Mouse (Mus musculus): ENCODE results near the gene Stk32c. TPM values are rescaled to one million over a fixed set of nuclear protein-coding genes. Genes with fewer than 3 reads are reported as not detected.
A peak's percentile ranks its signal among the peaks of the same experiment; 100 is the strongest.

The Stk32c gene
- polyA plus RNA-seq, 1 experiment from 2014 or later, result 1.4 TPM

DNA sequence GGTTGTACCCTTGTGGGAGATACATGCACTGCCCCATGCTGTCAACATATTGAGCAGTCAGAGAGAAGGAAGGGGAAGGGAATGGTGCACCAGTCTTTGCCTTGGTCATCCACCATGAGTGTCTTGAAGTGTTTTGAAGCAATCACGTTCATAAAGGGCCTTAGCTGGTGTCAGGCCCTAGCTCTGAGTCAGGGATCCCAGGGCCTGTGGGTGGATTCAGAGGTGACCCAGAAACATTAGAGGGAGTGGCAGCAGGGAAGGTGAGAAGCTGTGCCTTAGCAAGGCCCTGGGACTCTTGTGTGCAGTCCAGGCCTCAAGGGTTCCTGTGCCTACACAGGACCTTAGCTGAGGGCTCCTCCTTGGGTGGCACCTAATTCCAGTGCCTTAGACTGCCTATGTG is 11.0 kb upstream of the Stk32c start:
- Histone ChIP-seq H3K27ac (replicated peaks) (no peak overlapping the region), H3K36me3 (no peaks in the 10 kb centered on the region), H3K9me3 (no peaks in the 10 kb centered on the region), H3K4me3 (no peak overlapping the region), H3K4me1 (replicated peaks) (no peaks in the 10 kb centered on the region), H3K4me2 (no peak overlapping the region), H3K9ac (no peak overlapping the region), H3K27me3 (no peaks in the 10 kb centered on the region)
- WGBS, result 85% methylated on average over 1 of the region's 1 CpGs
- no peak for ATAC-seq (ENCODE audit: low read depth)

DNA sequence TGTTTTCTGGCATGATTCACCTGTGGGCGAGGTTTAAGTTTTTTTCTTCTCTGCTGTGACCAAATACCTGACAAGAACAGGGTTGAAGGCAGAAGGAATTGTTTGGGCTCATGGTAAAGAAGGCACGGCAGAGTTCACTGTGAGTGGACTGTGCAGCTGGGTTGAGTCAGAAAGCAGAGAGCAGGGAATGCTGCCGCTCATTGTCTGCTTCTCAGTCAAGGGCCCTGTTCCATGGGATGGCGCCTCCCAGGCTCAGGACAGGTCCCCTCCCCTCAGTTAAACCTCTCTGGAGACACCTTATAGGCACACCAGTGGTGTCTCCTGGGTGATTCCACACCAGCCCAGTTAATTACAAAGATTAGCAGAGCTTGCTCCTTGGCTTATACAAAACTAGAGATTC is 9.2 kb upstream of the Stk32c start:
- no peak for ATAC-seq (ENCODE audit: low read depth)
- H3K27me3 ChIP-seq, result no peaks in the 10 kb centered on the region
- no peaks in the 10 kb centered on the region for H3K36me3 ChIP-seq
- H3K9me3 ChIP-seq, result no peaks in the 10 kb centered on the region
- H3K9ac ChIP-seq, result no peak overlapping the region
- WGBS, result 78% methylated on average over 4 of the region's 4 CpGs
- H3K4me1 ChIP-seq (replicated peaks), result no peaks in the 10 kb centered on the region
- H3K27ac ChIP-seq (replicated peaks), result no peak overlapping the region
- H3K4me3 ChIP-seq, result no peak overlapping the region
- no peak overlapping the region for H3K4me2 ChIP-seq

DNA sequence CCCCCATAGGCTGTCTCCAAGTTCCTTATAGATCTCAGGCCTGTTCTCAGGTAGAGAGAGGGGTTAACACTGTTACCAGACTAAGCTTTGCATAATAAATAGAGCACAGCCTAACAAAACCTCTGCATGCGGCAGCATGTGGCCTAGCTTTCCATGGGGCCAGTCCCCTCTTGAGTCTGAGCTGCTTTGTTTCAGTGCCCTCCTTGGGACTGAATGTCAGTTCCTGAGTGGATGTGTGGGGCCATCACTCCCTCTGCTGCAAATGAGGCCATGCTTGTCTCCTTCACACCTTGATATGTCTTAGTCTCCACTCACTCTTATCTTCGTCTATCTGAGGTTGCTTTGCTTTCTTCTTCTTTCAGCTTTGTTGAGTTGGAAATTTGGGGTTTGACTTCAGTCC is 8.7 kb upstream of the Stk32c start:
- Histone ChIP-seq H3K9ac (no peak overlapping the region), H3K36me3 (no peaks in the 10 kb centered on the region), H3K27me3 (no peaks in the 10 kb centered on the region), H3K27ac (replicated peaks) (no peak overlapping the region), H3K4me1 (replicated peaks) (no peaks in the 10 kb centered on the region), H3K9me3 (no peaks in the 10 kb centered on the region), H3K4me2 (no peak overlapping the region), H3K4me3 (no peak overlapping the region)
- no peak for ATAC-seq (ENCODE audit: low read depth)
- 72% methylated on average over 2 of the region's 2 CpGs for WGBS

DNA sequence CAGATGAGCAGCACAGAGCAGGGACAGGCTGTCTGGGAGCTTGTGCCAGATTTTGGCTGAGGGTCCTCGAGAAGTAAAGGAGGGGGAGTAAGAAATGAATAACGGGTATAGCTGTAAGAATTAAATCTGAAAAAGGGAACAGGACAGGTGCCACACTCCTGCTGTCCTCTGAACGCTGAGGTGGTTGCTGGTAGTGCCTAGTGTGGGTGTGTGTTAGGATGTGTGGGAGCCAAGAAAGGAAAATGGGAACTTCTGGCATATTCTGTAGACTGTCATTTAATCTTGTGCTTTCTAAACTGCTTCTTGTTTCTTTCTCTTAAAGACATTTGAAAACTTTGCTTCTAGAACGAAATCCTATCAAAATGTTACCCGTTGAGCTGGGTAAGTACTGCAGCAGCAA is 8.0 kb upstream of the Stk32c start:
- 84% methylated on average over 5 of the region's 5 CpGs for WGBS
- no peaks in the 10 kb centered on the region for H3K27me3 ChIP-seq
- no peak overlapping the region for H3K27ac ChIP-seq (replicated peaks)
- ATAC-seq (ENCODE audit: low read depth), result no peak
- no peak overlapping the region for H3K9ac ChIP-seq
- no peak overlapping the region for H3K4me2 ChIP-seq
- H3K4me3 ChIP-seq, result no peak overlapping the region
- no peaks in the 10 kb centered on the region for H3K9me3 ChIP-seq
- no peaks in the 10 kb centered on the region for H3K4me1 ChIP-seq (replicated peaks)
- H3K36me3 ChIP-seq, result no peaks in the 10 kb centered on the region

DNA sequence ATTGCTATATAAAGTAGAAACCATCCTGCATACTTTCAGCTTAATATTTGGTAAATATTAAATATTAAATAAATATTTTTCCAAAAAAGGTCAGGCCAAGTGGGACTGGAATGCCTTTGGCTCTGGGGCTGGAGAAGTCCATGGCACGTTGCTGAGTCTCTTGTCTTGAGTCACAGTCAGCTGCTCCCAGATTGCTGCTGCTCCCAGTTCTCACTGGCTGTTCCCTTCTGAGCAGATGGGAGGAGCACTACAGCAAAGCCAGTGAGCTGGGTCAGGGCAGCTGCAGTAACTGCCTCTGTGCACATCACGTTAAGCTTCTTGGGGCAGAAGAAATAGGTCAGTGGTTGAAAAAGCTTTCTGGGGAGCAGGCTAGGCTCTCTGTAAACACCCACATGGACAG is 7.2 kb upstream of the Stk32c start:
- ATAC-seq (ENCODE audit: low read depth), result no peak
- 32% methylated on average over 2 of the region's 2 CpGs for WGBS

DNA sequence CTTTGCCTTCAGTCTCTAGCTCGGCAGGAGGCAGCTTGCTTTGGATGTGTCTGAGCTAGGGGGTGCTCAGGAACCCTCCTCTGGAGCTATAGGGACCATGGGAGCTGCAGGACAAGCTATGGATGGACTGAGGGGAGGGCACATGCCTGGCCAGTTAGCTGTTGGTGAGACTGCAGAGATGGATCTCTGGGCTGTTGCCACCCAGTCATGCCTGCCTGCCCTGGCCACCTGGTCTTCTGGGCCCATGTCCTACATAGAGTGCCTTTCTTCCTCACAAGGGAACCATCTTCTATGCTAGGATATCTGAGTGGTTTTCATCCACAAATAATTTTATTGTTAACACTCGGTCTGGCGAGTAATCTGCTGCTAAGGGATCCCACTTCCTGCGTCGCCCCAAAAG is 6.4 kb upstream of the Stk32c start:
- no peak overlapping the region for H3K27ac ChIP-seq (replicated peaks)
- no peaks in the 10 kb centered on the region for H3K27me3 ChIP-seq
- no peaks in the 10 kb centered on the region for H3K36me3 ChIP-seq
- 87% methylated on average over 5 of the region's 5 CpGs for WGBS
- no peak overlapping the region for H3K4me2 ChIP-seq
- H3K9ac ChIP-seq, result 0 out of 2 replicates have a peak overlapping the region, but pooled peaks have one; percentile 13
- no peaks in the 10 kb centered on the region for H3K9me3 ChIP-seq
- no peak for ATAC-seq (ENCODE audit: low read depth)
- no peaks in the 10 kb centered on the region for H3K4me1 ChIP-seq (replicated peaks)
- H3K4me3 ChIP-seq, result no peak overlapping the region

More for the DNA sequence above, 7.2 kb upstream of the Stk32c start:
- Histone ChIP-seq H3K4me2 (no peak overlapping the region), H3K27me3 (no peaks in the 10 kb centered on the region), H3K27ac (replicated peaks) (no peak overlapping the region), H3K9me3 (no peaks in the 10 kb centered on the region), H3K4me1 (replicated peaks) (no peaks in the 10 kb centered on the region), H3K4me3 (no peak overlapping the region), H3K9ac (no peak overlapping the region), H3K36me3 (no peaks in the 10 kb centered on the region)

DNA sequence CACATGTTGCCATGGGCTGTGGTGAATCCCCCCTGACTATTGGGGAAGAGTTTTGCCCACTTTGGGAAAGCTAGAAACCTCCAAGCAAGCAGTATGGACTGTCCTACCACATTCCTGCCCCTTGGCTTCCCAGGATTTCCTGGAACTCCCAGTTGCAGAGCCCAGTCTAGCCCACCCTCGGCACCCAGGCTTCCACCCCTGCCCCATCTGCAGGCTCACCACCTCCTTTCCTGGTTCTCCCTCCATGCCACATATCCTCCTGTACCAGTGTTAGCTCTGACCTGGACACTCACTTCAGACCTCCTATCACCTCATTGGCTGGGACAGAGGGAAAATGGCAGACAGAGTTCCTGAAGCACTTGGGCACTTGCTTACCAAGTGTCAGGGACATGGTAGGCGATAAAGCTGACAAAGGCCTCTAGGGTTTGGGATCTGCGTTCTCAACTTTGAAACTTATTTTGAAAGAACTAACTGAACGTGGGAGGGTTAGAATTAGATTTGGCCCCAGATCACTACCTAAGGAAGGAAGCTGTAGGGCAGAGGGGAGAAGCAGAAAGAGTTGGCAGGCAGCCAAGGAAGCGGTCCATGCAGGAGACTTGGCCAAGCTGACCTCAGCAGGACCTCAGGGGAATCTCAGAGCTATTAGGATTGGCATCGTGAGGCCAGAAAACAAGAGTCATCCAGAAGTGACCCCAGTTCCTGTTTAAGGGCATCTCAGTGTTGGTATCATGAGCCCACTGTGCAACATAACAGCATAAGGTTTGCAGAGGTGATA is 5.7 kb upstream of the Stk32c start:
- 76% methylated on average over 6 of the region's 6 CpGs for WGBS
- H3K27ac ChIP-seq (replicated peaks), result no peak overlapping the region
- no peak for ATAC-seq (ENCODE audit: low read depth)

DNA sequence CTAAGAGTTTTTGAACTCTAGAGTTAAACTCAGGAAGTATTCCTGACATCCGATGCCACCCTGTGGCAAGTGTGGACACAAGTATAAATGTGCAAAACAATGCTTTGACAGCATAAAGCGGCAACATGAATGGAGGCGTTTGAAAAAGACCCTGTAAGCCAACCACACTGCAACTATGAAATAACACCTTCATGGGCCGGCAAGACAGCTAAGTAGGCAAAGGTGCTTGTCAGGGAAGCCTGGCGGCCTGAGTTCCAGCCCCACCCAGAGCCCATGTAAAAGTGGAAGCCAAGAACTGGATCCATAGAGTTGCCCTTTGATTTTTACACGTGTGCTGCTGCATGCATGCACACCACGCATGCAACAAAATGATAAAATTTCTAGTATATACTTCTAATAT is 3.9 kb upstream of the Stk32c start:
- WGBS, result 87% methylated on average over 7 of the region's 7 CpGs
- Histone ChIP-seq H3K9ac (no peak overlapping the region), H3K4me2 (no peak overlapping the region), H3K4me3 (no peak overlapping the region), H3K27ac (replicated peaks) (no peak overlapping the region), H3K4me1 (replicated peaks) (peaks cover 14% of the 10 kb centered on the region), H3K36me3 (no peaks in the 10 kb centered on the region), H3K27me3 (no peaks in the 10 kb centered on the region), H3K9me3 (no peaks in the 10 kb centered on the region)
- no peak for ATAC-seq (ENCODE audit: low read depth)

More for the DNA sequence above, 5.7 kb upstream of the Stk32c start:
- no peaks in the 10 kb centered on the region for H3K36me3 ChIP-seq
- peaks cover 3% of the 10 kb centered on the region for H3K4me1 ChIP-seq (replicated peaks)
- no peaks in the 10 kb centered on the region for H3K9me3 ChIP-seq
- H3K9ac ChIP-seq, result 0 out of 2 replicates have a peak overlapping the region, but pooled peaks have one; percentile 13
- no peaks in the 10 kb centered on the region for H3K27me3 ChIP-seq
- H3K4me3 ChIP-seq, result no peak overlapping the region
- H3K4me2 ChIP-seq, result no peak overlapping the region

DNA sequence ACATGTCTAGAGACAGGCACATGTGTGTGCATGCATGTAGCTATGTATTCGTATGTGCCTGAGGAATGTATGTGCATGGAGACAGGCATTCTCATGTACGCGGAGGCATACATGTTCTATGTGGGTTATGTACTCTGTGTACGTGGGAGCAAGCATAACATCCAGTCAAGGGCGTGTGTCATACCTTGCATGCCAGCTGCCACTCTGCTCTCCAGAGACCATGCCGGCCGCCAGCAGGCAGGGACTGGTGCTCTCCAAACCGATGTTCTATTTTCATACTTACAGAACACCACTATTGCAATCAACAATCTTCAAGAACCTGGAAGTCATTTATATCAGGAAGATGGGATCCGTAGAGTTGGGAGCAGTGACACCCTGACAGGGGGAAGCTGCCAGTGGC is 3.4 kb upstream of the Stk32c start:
- peaks cover 14% of the 10 kb centered on the region for H3K4me1 ChIP-seq (replicated peaks)
- no peak overlapping the region for H3K9ac ChIP-seq
- H3K27me3 ChIP-seq, result no peaks in the 10 kb centered on the region
- no peaks in the 10 kb centered on the region for H3K9me3 ChIP-seq
- H3K36me3 ChIP-seq, result no peaks in the 10 kb centered on the region
- WGBS, result 92% methylated on average over 9 of the region's 9 CpGs
- no peak overlapping the region for H3K4me2 ChIP-seq
- H3K27ac ChIP-seq (replicated peaks), result no peak overlapping the region
- no peak overlapping the region for H3K4me3 ChIP-seq
- ATAC-seq (ENCODE audit: low read depth), result no peak

DNA sequence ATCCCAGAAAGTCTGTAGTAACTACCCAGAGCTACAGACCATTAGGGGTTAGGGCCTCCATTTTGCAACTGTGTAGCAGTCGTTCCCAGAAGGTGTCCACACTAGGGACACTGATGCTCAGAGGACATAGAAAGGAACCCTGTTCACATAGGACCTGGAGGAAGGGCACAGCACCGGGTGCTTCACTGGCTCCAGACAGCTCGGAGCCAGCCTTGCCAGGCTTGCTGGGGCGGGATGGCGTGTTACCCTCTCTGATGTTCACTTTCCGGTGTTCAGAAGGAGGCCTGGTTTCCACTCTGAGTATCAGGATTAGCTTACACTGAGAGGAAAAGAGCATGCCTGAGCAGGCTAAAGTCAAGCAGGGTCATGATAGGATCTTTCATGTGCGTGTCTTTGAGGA is 2.8 kb upstream of the Stk32c start:
- no peak for ATAC-seq (ENCODE audit: low read depth)
- Histone ChIP-seq H3K4me3 (no peak overlapping the region), H3K9me3 (no peaks in the 10 kb centered on the region), H3K4me2 (no peak overlapping the region), H3K27ac (replicated peaks) (no peak overlapping the region), H3K9ac (no peak overlapping the region), H3K36me3 (no peaks in the 10 kb centered on the region), H3K27me3 (no peaks in the 10 kb centered on the region), H3K4me1 (replicated peaks) (peaks cover 14% of the 10 kb centered on the region)
- 92% methylated on average over 7 of the region's 7 CpGs for WGBS

DNA sequence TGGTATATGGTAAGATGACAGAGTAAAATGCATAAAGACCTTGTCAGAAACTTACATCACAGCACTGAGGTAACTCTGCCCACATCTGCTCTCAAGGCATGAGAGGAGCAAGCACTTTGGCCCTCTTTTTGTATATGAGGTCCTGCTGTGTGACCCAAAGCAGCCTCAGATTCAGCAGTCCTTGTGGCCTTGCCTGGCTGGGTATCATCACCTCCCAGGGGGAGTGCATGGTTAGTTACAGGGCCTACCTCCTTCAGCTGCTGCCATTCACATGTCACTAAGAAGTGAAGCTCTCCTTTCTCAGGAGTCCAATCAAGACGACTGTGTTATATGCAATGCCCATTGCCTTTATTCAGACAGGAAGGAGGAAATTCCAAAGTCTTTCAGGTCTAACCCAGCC is 2.4 kb upstream of the Stk32c start:
- no peak for ATAC-seq (ENCODE audit: low read depth)
- H3K27me3 ChIP-seq, result no peaks in the 10 kb centered on the region
- no peak overlapping the region for H3K27ac ChIP-seq (replicated peaks)
- H3K4me2 ChIP-seq, result no peak overlapping the region
- H3K9ac ChIP-seq, result no peak overlapping the region
- no peaks in the 10 kb centered on the region for H3K9me3 ChIP-seq
- peaks cover 14% of the 10 kb centered on the region for H3K4me1 ChIP-seq (replicated peaks)
- no peaks in the 10 kb centered on the region for H3K36me3 ChIP-seq
- H3K4me3 ChIP-seq, result no peak overlapping the region
- 81% methylated on average over 1 of the region's 1 CpGs for WGBS

DNA sequence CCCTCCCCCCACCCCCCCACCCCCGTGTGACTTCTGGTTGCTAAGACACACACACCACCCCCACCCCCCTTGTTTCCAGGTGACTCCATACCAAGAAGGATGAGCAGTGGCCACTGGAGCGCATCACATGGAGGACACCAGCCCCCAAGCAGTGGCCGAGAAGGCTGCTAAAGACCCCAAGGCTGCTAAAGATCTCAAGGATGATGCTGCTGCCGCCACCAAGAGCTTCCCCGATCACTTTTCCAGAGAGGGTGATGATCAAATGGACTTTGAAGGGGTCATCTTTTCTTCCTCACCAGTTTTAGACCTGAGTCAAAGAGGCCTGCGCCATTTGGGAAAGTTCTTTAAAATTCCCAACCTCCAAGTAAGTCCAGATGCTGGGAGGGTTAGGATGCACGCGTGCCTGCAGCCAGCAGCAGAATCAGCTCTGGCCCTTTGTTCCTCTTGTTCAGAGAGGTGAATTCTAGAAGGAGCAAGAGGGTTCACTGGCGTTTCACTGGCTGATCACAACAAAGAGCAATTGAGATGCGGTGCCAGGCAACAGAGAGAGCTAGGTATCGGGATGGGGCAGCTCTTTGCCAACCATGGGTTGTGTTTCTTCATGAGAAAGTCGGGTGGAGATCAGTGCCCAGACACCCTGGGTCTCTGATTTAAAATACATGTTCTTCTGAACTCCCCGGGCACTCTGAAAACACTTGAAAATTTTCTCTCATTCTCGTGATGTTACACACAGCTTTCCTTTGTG is 1.7 kb upstream of the Stk32c start:
- WGBS, result 79% methylated on average over 13 of the region's 14 CpGs
- ATAC-seq (ENCODE audit: low read depth), result no peak
- H3K27me3 ChIP-seq, result no peaks in the 10 kb centered on the region
- H3K36me3 ChIP-seq, result no peaks in the 10 kb centered on the region
- no peak overlapping the region for H3K9ac ChIP-seq
- no peaks in the 10 kb centered on the region for H3K9me3 ChIP-seq
- H3K27ac ChIP-seq (replicated peaks), result no peak overlapping the region
- peaks cover 14% of the 10 kb centered on the region for H3K4me1 ChIP-seq (replicated peaks)
- H3K4me3 ChIP-seq, result no peak overlapping the region
- no peak overlapping the region for H3K4me2 ChIP-seq

Data from neural tube, embryonic 13.5 days (tissue).